Mouse (Mus musculus) kidney, postnatal 10 days (tissue): ENCODE measurements around the gene Sec14l4.

Experiments used
- DNase-seq: peaks from one replicate; pipeline ENCODE4 v3.0.0; 2021; ENCODE audit warnings: mixed read lengths

Sec14l4 gene

DNA sequence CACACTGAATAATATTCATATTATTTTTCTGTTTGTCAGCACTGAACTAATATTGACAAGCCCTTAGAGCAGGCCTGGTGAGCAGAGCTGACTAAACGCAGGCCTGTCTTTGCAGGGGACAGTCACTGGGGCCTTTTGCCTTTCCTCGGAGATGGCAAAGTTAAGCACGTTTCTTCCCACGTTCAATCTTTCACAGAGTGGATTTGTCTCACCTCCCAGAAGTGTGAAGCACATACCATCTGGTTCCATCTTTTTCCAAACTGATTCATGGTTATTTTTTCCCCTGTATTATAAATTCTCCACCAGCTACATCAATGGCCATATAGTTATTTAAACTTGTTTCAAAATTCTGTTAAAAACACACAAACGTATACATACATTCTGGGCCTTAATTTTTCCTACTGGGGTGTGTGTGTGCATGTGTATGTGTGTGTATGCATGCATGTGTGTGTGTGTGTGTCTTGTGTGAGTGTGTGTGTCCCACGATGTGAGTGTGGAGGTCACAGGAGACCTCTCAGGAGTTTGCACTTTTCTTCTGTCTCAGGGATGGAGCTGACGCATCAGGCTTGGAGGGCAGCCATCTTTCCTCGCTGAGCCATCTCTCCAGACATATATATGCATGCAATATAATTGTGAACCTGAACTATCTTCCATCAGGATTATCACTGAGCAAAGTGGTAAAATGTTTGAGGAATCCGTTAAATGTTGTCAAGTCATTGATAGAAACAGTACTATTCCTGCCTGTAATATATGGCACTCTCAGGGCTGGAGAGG lies 3.5 kb upstream of the Sec14l4 start:
- DNase-seq: no peak

DNA sequence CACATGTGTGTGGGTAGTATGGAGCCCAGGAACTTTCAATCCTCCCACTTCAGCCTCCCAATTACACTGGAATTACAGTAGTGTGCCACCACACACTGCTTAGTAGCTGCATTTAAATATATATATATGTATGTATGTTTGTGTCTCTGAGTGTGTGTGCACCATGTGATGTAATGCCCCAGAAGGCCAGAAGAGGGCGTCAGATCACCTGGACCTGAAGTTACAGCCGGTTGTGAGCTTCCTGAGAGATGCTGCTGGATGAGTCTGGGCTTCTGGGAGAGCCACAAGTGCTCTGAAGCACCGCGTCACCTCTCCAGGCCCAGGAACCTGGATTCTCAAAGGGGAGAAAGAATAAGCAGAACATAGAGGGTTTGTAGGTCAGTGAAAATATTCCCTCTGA lies 1.9 kb upstream of the Sec14l4 start:
- no peak for DNase-seq

DNA sequence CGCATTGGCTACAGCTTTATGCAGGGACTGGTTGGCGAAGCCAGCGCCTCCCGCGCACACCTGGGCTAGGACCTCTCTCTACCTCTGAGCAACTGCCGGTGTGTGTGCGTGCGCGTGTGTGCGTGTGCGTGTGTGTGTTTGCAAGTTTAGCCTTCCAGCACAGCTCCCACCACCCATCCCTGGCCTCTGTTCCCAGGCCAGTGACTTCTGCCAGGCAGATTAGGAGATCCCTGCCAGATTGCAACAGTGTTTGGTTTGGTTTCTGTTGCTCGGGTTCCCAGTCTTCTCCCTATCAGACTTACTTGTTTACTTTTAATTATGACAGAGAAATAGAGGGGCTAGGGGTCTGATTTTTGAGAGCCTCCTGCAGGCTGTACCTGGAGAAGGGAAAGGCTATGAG lies 699 bp downstream of the Sec14l4 start:
- no peak for DNase-seq

DNA sequence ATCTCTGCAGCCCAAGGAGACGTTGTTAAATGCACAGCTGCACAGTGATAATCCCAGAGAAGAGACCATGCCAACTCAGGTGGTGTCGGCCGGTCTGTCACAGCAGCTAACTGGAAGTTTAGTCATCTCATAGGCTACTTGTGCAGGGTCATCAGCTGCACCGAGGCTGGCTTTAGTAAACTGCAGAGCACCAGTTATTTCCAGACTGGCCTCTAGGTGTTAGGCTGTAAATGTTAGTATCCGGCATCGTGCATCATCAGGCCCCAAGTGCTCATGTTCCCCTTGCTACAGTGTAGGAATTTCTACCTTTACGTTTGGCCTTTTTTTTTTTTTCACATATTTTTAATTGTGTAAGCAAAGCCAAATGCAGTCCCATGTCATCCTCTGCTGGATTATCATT lies 2.2 kb downstream of the Sec14l4 start:
- no peak for DNase-seq

DNA sequence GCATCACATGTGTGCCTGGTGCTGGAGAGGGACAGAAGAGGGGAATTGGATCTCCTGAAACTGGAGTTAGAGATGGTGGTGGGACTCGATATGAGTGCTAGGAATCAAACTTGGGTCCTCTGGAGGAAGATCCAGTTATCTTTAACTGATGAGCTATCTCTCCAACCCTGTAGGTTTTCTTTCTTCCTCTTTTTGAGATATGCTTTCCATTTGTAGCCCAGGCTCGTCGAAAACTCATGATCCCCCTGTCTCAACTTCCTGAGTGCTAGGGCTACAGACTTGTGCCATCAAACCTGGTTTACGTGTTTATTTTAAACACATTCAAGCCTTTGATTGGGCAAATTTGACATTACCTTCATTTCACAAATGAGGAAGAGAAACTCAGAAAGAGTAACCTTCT lies 2.9 kb downstream of the Sec14l4 start:
- no peak for DNase-seq

DNA sequence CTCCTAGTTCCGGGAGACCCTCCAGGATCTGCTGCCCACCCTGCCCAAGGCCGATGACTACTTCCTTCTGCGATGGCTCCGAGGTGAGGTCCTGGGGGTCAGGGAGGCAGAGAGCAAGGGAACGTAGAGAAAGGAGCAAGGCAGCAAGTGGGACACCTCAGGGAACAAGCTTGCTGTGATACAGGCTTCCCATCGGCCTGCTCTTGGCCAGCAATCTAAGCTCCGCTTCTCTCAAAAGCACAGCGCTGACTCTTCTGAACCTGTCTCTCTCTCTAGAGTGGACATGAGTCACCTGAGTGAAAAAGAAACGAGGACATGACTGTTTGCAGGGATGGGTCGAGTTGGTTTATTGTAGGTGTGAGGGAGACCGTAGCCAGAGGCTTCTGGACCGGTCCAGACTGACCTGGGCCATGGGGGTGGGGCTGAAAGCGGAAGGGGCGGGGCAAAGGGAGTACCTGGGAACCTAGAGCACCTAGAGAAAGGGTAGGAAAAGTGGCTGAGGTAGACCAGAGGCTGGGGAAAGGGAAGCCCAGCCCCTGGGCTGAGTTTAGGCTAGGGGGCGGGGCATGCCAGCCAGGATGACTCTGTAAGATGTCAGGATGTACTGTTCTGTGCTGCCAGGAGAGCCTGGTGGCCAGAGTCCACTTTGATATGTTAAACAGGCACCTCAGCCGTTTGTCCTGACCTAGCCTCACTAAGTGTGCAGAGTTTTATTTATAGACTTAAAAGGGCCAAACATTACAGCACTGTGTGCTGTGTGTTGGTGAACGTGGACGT lies 4.0 kb downstream of the Sec14l4 start:
- DNase-seq: no peak

DNA sequence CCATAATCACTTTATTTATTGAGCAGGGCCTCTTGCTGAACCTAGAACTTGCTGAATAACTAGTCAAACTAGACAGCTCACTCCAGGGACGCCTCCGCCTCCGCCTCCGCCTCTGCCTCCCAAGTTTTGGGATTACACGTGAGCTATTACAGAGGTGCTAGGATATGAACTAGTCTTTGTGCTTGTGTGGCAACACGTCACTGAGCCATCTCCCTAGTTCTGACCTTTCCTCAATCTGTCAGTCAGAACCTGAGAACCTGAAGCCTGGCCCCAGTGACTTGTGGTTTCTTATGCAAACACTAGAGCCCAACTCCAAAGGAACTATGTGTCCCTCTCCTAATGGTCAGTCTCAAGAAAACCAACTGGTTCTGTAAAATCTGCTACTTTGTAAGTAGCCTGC lies 4.7 kb downstream of the Sec14l4 start:
- no peak for DNase-seq

DNA sequence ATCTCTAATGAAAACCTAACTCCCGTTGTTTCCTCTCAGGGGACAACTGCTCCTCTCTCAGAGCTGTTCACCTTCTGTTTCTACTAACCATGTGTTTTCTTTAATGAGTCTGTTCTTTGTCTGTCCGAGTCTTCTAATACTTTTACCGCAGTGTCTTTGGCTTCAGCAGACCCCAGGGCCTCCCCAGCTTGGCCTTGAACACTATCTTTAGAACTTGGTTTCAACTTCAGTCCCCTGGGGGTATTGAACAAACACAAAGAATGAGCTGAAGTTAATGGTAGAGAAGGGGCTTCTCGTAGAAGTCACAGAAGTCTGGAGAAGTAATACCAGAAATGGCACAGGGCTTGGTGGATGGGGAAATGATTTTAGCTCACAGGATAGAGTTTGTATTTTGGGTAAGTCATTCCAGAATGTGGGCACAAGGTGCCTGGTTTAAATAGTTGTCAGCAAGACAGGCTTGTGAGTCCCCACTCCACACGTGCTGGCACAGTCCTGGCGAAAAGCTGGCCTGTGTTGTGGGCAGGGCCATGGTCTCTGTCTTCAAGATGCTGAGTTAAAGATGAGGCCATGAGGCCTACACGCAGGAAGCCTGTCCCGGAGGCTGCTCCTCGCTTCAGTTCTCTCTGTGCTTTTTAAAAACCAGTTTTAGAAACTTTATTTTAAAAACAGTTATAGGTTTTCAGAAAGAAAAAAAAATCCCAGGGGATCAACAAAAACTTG lies 5.3 kb downstream of the Sec14l4 start:
- DNase-seq: no peak

DNA sequence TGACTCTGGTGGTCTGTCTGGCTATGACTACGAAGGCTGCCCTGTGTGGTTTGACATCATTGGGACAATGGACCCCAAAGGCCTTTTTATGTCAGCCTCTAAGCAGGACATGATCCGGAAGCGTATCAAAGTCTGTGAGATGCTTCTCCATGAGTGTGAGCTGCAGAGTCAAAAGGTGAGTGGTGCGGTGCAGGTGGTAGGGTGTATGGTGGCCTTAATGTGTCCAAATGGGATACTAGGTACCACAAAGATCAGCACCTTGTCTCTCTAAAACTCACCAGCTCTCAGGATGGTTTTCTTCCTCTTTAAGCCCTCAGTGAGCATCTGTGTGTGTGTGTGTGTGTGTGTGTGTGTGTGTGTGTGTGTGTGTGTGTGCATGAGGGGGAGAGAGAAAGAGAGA lies 8.7 kb downstream of the Sec14l4 start:
- DNase-seq: no peak

DNA sequence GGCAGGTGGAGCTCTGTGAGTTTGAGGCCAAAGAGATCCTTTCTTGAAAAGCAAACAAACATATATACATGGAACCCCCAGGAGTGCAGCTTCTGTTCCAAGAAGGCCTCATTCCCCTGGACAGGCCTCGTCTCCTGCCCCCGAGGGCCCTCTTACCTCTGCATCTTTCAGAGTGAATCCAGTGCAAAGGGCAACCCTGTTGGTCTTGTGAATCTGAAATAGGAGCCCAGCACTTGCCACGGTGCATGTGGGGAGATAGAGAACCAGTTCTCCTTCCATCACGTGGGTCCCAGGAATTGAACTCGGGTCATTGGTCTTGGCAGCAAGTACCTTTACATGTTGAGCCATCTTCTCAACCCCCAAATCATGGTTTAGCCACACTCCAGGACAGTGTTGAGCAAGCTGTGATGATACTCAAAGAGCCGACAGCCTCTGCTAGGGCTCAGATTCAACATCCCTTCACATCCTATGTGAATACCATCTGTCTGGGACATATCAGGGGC lies 9.9 kb downstream of the Sec14l4 start:
- DNase-seq: no peak

DNA sequence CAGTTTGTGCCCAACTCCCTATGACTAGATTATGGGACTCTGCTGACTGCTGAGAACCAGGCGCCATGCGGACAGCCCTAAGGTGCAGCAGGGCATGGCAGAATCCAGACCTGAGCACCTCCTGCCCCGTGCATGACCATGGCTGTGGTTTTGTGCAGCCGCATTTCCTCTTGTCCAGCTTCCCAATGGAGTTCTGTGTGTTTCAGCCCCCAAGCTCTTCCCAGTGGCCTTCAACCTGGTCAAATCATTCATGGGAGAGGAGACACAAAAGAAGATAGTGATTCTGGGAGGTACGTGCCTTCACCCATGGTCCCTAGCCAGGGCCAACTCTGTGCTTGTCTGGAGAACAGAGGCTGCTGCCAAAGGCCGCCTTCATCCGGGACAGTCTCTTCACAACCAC lies 11.8 kb downstream of the Sec14l4 start:
- no peak for DNase-seq

DNA sequence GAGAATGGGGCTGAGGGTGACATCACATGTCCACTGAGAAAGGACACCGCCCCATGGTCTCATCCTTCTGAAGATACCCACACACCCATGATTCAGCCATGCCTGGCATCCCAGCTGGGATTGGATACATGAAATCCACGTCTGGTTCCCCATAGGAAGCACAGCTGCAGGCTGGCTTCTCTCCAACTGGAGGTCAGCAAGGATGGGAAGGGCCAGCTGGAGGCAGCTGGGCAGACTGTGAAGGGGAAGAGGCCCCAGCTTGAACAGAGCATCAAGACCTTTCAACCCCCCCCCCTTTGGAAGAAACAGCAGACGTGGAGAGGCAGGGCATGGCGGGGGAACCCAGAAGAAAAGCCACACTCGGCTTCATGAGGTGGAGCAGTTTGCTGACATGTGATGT lies 15.3 kb downstream of the Sec14l4 start:
- peak; percentile 74 for DNase-seq

DNA sequence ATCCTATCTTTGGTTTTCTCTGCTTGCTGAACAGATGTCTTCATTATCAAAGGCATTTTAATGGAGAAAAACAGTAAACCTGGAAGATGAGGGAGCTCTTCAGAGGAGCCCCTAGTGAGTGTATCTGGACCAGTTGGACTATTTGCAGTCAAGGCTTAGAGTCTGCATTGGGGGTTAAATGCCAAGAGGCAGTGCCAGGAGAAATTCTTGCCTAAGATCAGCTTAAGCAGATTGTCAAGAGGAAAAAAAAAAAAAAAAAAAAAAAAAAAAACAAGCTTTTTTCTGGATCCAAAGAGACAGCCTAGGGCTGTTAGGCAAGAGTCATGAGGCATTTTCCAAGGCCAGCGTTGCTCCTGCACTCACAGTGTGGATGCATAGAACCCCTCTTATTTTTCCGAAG lies 16.5 kb downstream of the Sec14l4 start:
- DNase-seq: no peak

DNA sequence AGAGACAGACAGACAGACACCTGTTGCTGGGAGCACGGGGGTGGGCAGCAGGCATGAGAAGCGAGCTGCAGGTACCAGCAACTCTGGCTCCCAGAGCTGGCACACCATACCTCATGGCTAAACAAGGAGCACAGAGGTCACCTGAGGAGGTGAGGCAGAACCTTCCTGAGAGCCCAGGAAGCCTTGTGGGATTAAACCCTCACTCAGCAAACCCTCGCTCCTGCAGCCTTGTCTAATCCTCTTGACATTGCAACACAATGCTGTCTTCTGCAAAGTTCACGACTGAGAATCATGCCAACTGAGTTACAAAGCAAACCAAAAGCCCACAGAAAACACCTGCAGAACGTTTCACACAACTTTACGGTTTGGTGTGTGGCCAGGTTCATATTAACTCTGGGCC lies 17.2 kb downstream of the Sec14l4 start:
- DNase-seq: no peak

DNA sequence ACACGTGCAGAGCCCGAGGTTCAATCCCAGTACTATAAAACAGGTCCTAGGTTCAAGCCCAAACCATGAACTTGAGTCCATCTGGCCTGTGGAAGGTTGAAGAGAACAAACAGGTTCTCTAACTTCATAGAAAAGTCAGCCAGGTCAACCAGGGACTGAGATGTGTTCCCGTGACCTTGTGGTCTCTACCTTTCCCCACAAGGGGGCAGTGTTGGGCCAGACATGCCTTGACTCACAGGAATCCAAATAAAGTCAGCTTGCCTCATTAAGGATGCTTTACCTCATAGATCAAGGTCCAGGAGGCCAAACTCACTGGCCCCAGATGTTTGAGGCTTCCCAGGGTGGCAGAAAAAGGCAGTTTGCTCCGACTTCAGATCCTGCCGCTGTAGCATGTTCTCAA lies 22.3 kb downstream of the Sec14l4 start:
- DNase-seq: peak; percentile 82

DNA sequence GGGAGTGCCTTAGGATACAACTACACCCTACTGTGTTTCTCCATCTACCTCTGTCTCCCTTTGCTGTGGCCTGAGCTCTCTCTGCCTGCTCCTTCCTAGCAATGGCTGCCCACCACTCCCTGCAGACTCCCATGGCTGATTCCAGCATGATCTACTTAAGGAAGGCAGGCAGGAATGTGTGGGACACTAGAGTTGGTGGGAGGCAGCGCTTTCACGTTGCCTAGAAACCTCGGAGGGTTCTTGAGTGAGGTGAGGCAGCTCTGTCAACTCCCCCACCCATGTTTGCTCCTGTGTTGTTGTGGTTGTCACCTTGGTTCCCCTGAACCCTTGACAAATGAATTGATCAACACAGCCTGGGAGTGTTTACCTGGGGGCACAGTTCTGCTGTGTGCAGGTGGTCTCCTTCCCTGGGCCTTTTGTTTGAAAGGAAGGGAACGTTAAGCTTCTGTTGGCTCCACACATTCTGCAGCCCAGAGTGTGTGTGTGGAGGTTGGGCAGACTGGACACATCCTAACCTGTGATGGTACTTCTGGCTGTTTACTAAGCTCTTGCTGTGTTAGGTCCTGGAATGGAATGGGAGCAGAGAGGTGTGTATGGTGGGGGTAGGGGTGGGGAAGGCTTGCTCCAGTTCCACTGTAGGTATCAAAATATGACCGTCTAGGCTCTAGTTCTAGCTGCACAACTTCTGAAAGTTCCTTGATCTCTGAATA lies 29.8 kb downstream of the Sec14l4 start:
- DNase-seq: no peak

DNA sequence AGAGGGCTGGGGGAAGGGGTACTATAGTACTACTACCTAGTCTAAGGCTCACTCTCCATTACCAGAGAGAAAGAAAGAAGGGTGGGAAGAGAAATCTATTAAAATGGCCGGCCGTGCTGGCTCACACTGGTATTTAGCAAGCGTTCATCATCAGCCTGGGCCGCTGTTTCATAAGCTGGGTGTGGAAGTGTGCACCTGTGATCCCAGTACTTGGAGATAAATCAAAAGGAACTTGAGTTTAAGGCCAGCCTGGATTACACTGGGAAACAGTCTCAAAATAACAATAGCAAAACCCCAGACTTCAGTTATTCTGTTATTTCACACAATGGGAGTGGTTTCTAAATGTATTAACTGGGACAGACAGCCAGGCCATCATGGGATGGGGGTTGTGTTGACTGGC lies 31.3 kb downstream of the Sec14l4 start:
- DNase-seq: no peak

DNA sequence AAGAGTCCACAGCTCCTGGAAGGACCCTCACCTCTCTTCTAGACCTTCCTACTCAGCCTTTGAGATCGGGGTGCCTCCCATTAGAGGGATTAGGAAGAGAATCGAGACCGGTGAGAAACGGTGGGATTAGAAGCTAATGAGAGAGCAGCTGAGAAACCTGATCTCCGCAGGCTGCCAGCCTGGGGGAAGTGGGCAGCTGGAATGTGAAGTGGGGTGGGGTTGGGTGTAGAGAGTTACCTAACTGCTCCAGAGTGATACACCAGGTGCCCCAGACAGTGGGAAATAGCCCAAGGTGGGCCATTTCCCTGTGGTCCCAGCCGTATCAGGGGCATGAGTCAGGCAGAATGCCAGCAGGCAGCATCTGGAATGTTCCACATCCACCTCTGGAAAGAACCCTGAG lies 31.7 kb downstream of the Sec14l4 start:
- no peak for DNase-seq

DNA sequence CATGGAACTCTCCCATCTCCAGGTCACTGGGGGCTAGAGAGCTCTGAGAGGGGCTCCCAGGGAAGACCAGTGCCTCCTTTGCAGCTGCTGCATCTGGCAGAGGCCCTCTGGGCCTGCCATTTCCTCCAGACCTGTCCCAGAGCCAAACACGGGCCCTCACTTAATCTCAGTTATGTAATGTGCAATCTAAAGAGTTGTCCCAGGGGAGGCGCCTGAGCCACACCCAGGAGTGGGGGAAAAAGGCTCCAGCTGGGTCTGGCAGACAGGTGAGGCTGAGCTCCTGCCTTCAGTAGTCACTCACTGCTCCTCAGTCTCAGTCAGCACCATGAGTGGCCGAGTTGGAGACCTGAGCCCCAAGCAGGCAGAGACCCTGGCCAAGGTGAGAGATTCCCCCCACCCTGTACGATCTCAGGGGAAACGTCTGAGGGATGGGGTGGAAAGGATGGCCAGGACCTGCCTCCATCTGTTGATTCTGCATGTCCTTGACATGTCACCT lies 33.4 kb downstream of the Sec14l4 start, which contains the start of gene Sec14l3:
Gene Sec14l3, plus strand, starts transcription at position 215 of the 496 bp plus-strand sequence.
- DNase-seq: no peak

DNA sequence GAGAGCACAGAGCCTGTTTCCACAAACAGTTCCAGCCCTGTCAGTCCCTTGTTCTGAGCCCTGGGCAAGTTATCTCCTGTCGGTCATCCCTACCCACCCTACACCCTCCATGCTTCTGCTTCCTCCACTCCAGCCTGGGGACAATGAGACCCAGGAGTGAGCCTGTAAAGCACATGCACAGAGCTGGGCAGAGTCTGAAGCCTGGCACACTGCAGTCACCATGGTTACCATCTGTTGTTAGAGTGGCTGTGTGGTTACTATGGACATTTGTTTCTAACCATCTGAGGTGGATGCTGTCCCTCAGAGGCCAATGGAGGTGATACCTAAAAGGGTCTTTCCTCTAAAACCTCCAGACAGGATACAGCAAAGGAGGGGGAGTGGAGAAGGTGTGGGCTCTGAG lies 38.4 kb downstream of the Sec14l4 start:
- no peak for DNase-seq

DNA sequence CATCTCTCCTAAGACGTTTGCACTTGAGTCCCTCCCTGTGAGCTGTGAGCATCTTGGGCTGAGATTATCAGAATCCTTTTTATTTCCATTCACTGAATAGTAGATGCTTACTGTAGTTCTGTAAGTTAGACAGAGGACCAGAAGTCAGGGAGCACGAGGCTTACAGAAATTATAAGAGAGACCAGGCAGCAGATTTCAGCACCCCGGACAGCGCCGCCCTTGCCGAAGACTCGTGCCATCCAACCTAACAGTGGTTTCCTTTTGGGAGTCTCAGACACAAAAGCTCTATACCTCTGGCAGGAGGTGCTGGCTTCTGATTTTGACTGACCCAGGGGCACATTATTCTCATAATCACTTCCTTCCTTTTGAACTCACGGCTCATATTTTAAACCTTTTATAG lies 45.4 kb downstream of the Sec14l4 start:
- DNase-seq: peak; percentile 88

DNA sequence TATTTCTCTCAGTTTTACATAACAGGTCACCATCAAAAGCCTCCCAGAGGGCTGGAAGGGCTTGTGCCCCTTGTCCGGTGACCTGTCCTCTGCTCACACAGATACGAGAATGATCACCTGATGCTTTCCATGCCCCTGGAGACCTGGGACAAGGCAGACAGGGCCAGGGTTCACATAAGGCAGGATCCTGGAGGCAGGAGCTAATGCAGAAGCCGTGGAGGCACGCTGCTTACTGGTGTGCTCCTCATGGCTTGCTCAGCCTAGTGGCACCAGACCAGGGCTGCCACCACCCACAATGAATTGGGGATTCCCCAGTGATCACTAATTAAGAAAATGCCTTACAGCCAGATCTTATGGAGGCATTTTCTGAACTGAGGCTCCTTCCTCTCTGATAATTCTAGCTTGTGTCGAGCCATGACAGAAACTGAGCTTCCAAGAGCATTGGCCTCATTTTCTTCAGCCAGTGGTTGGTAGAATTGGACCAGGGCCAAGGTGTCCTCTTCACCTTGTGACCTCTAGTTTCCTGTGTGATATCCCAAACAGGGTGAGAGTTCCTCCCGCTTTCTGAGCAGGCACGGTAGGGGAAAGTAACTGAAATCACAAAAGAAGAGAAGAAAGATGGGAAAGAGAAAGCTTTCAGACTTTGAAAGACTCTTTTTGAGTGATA lies 47.1 kb downstream of the Sec14l4 start:
- no peak for DNase-seq
